Mouse (Mus musculus): ENCODE measurements around the gene Tusc2. TPM values are rescaled to one million over a fixed set of nuclear protein-coding genes. Genes with fewer than 3 reads are reported as not detected.
A peak's percentile ranks its signal among the peaks of the same experiment; 100 is the strongest.

Tusc2 gene
- polyA plus RNA-seq, 1 experiment from 2014 or later: 34.1 TPM

DNA sequence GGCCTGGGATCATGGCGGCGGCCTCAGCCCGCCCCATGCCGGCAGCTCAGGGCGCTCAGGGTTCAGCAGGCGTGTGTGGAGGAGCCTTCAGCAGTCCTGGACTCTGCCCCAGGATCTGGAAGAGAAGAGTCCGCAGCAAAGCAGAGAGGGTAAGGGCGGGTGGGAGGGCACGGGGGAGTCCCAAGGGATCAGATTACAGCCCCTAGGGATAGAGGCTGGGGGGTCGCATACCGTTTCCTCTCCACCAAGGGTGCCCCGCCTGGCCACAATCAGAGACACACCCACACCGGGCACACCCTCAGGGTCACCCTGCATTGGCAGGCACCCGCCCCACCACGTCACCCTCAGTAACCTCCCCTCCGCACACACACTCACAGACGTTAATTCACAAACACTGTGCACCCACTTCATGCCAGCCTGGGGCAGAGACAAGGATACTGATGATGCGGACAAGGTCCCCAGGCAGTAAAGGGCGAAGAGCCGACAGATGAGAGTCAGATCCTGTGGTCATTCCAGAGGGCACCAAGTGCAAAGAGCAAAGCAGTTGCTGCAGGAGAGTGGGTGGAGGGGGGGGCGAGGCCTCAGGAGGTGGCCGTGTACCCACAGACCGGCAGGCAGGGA lies 42.1 kb downstream of the Tusc2 start:
- H3K27me3 ChIP-seq: peaks cover 47% of the 10 kb centered on the region
- no peaks in the 10 kb centered on the region for H3K36me3 ChIP-seq (replicated peaks)
- H3K27ac ChIP-seq (replicated peaks): no peak overlapping the region
- 45% methylated on average over 23 of the region's 23 CpGs for WGBS (ENCODE audit: insufficient replicate concordance)
- peaks cover 51% of the 10 kb centered on the region for H3K4me1 ChIP-seq (replicated peaks)
- H3K9ac ChIP-seq: no peak overlapping the region
- peak overlapping the region; percentile 10; the same call in 1 of the 2 replicates for H3K4me2 ChIP-seq
- ATAC-seq (ENCODE audit: insufficient read depth): no peak; the same call in 1 of the 2 replicates
- H3K9me3 ChIP-seq (replicated peaks): no peaks in the 10 kb centered on the region
- no peak overlapping the region for H3K4me3 ChIP-seq (replicated peaks)

GRCm38 (mm10) chr9:107606591-107606990 lies 43.5 kb downstream of the Tusc2 start:
- ATAC-seq (ENCODE audit: insufficient read depth): no peak
- H3K4me2 ChIP-seq: peak overlapping the region; percentile 5; the same call in 1 of the 2 replicates
- no peak overlapping the region for H3K27ac ChIP-seq (replicated peaks)

GRCm38 (mm10) chr9:107607036-107607435 lies 44.0 kb downstream of the Tusc2 start:
- H3K9ac ChIP-seq: no peak overlapping the region
- ATAC-seq (ENCODE audit: insufficient read depth): no peak
- peak overlapping the region; percentile 5; the same call in 1 of the 2 replicates for H3K4me2 ChIP-seq

More at GRCm38 (mm10) chr9:107606591-107606990, 43.5 kb downstream of the Tusc2 start:
- Histone ChIP-seq H3K9me3 (replicated peaks) (no peaks in the 10 kb centered on the region), H3K9ac (no peak overlapping the region), H3K4me1 (replicated peaks) (peaks cover 50% of the 10 kb centered on the region), H3K27me3 (peaks cover 34% of the 10 kb centered on the region), H3K36me3 (replicated peaks) (no peaks in the 10 kb centered on the region), H3K4me3 (replicated peaks) (no peak overlapping the region)
- 50% methylated on average over 9 of the region's 9 CpGs for WGBS (ENCODE audit: insufficient replicate concordance)

GRCm38 (mm10) chr9:107607653-107608245 lies 44.7 kb downstream of the Tusc2 start:
- Histone ChIP-seq H3K4me3 (replicated peaks) (no peak overlapping the region), H3K9ac (no peak overlapping the region), H3K9me3 (replicated peaks) (no peaks in the 10 kb centered on the region), H3K36me3 (replicated peaks) (no peaks in the 10 kb centered on the region), H3K4me1 (replicated peaks) (peaks cover 50% of the 10 kb centered on the region), H3K4me2 (no peak overlapping the region), H3K27me3 (peaks cover 30% of the 10 kb centered on the region), H3K27ac (replicated peaks) (no peak overlapping the region)
- ATAC-seq (ENCODE audit: insufficient read depth): no peak
- 42% methylated on average over 9 of the region's 9 CpGs for WGBS (ENCODE audit: insufficient replicate concordance)

More at GRCm38 (mm10) chr9:107607036-107607435, 44.0 kb downstream of the Tusc2 start:
- Histone ChIP-seq H3K27ac (replicated peaks) (no peak overlapping the region), H3K4me3 (replicated peaks) (no peak overlapping the region), H3K27me3 (peaks cover 31% of the 10 kb centered on the region), H3K36me3 (replicated peaks) (no peaks in the 10 kb centered on the region), H3K4me1 (replicated peaks) (peaks cover 50% of the 10 kb centered on the region), H3K9me3 (replicated peaks) (no peaks in the 10 kb centered on the region)
- WGBS (ENCODE audit: insufficient replicate concordance): 61% methylated on average over 2 of the region's 2 CpGs

DNA sequence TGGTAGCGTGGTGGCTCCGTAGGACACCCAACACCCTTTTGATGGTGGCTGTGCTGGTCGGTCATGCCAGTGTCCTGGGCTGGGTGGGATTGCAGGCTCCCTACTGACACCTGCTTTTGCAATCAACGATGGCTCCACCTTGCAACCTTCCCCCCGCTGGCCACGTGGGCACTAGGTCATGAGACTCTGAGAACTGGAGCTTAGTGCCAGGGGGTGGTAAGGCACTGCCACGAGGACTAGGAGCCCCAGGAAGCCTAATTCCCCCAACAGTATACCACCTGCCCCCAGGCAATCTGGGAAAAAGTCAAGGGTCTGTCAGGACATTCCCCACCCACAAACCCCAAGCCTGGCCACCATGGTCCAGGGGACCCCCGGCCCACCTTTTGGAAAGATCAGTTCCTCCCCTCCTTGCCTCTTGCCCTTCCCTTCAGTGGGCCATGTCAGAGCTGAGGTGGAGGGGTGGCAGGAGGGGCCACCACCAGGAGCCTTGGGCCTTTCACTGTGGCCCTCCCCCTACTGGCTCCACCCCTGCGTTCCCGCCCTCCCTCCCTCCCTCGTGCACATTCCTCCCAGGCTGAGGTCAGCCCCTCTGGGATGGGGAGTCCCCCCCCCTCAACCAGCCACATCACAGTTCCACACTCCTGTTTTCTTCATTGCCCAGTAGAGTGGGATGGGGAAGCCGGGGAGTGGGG lies 45.8 kb downstream of the Tusc2 start, which contains the start of gene Sema3b:
Gene Sema3b, minus strand, starts transcription at position 489 of the 692 bp plus-strand sequence.
- Histone ChIP-seq H3K27ac (replicated peaks) (no peak within 1 kb of the TSS), H3K36me3 (replicated peaks) (peaks cover 3% of the 10 kb centered on the region), H3K9ac (no peak within 1 kb of the TSS), H3K27me3 (peaks cover 20% of the 10 kb centered on the region), H3K4me3 (replicated peaks) (no peak within 1 kb of the TSS), H3K4me2 (no peak within 1 kb of the TSS), H3K9me3 (replicated peaks) (no peaks in the 10 kb centered on the region), H3K4me1 (replicated peaks) (peaks cover 61% of the 10 kb centered on the region)
- ATAC-seq (ENCODE audit: insufficient read depth): no peak
- WGBS (ENCODE audit: insufficient replicate concordance): 55% methylated on average over 12 of the region's 12 CpGs

- Histone ChIP-seq H3K4me1 (replicated peaks) (peaks cover 63% of the 10 kb centered on the region), H3K9me3 (replicated peaks) (no peaks in the 10 kb centered on the region), H3K27ac (replicated peaks) (no peak overlapping the region), H3K4me2 (no peak overlapping the region), H3K36me3 (replicated peaks) (peaks cover 9% of the 10 kb centered on the region), H3K4me3 (replicated peaks) (no peak overlapping the region), H3K27me3 (peaks cover 14% of the 10 kb centered on the region; the same call in 1 of the 2 replicates), H3K9ac (no peak overlapping the region)
- ATAC-seq (ENCODE audit: insufficient read depth): no peak
- 67% methylated on average over 4 of the region's 4 CpGs for WGBS (ENCODE audit: insufficient replicate concordance)
Observed at GRCm38 (mm10) chr9:107609433-107609830, 46.4 kb downstream of the Tusc2 start.

GRCm38 (mm10) chr9:107611456-107612190 lies 48.6 kb downstream of the Tusc2 start:
- Histone ChIP-seq H3K9me3 (replicated peaks) (no peaks in the 10 kb centered on the region), H3K36me3 (replicated peaks) (peaks cover 31% of the 10 kb centered on the region), H3K27me3 (no peaks in the 10 kb centered on the region), H3K27ac (replicated peaks) (peak overlapping the region; percentile 80), H3K4me2 (peak overlapping the region; percentile 96), H3K4me1 (replicated peaks) (peaks cover 52% of the 10 kb centered on the region), H3K9ac (peak overlapping the region; percentile 74), H3K4me3 (replicated peaks) (peak overlapping the region; percentile 64)
- 38% methylated on average over 6 of the region's 6 CpGs for WGBS (ENCODE audit: insufficient replicate concordance)
- ATAC-seq (ENCODE audit: insufficient read depth): no peak

- Histone ChIP-seq H3K4me1 (replicated peaks) (peaks cover 44% of the 10 kb centered on the region), H3K27me3 (no peaks in the 10 kb centered on the region), H3K4me3 (replicated peaks) (peak overlapping the region; percentile 64), H3K36me3 (replicated peaks) (peaks cover 38% of the 10 kb centered on the region), H3K4me2 (peak overlapping the region; percentile 96), H3K9ac (peak overlapping the region; percentile 74), H3K27ac (replicated peaks) (peak overlapping the region; percentile 80), H3K9me3 (replicated peaks) (no peaks in the 10 kb centered on the region)
- ATAC-seq (ENCODE audit: insufficient read depth): peak; percentile 93
- 3% methylated on average over 48 of the region's 48 CpGs for WGBS (ENCODE audit: insufficient replicate concordance)
Observed at GRCm38 (mm10) chr9:107612191-107612944, 49.3 kb downstream of the Tusc2 start.

DNA sequence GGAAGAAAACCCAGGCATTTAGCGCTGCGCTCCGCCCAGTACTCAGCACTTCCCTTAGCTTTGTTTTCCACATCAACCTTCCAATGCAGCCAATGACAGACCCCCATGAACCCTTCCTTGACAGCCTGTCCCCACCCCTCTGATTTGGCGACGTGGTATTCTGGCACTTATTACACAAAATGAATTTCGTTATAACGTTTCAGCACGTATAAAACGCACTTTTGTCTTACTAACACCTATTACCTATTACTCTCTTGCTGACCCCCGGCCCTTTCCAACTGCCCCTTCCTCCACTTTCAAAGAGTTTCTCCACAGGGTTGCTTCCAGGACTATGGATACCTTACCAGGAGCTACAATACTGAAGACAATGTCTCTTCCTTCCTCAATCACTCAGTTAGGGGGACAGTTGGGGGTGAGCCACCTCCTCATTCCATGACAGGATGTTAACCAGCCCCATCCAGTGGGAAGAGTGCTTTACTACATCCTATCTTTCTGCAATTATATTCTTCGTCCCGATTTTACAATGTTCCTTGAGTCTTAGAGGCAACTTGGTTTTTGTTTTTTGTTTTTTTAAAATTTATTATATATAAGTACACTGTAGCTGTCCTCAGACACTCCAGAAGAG lies 50.0 kb downstream of the Tusc2 start:
- peak overlapping the region; percentile 74 for H3K9ac ChIP-seq
- peak overlapping the region; percentile 80 for H3K27ac ChIP-seq (replicated peaks)
- peak; percentile 21; the same call in 1 of the 2 replicates for ATAC-seq (ENCODE audit: insufficient read depth)
- H3K27me3 ChIP-seq: no peaks in the 10 kb centered on the region
- H3K4me1 ChIP-seq (replicated peaks): peaks cover 37% of the 10 kb centered on the region
- peak overlapping the region; percentile 64 for H3K4me3 ChIP-seq (replicated peaks)
- H3K36me3 ChIP-seq (replicated peaks): peaks cover 44% of the 10 kb centered on the region
- no peaks in the 10 kb centered on the region for H3K9me3 ChIP-seq (replicated peaks)
- 10% methylated on average over 12 of the region's 12 CpGs for WGBS (ENCODE audit: insufficient replicate concordance)
- peak overlapping the region; percentile 96 for H3K4me2 ChIP-seq

DNA sequence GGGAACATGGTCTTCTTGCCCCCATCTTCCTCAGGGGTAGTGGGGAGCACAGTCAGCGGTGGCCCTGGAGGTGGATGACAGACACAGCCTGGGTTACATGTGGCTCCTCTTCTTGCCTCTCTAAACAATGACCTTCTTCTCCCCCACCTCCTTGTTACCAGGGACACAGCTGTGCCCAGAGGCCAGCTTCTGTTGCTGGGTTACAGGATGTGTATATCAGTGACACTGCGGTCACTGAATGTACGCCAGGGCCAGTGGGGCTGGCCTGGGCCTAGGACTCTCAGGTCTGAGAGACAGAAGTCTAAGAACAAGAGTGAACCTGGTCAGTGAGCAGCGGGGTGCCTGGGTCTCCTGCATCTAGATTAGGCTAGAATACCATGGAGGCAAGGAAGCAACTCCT lies 52.0 kb downstream of the Tusc2 start:
- Histone ChIP-seq H3K4me2 (no peak overlapping the region), H3K36me3 (replicated peaks) (peaks cover 64% of the 10 kb centered on the region)

More for the DNA sequence above, 52.0 kb downstream of the Tusc2 start:
- WGBS (ENCODE audit: insufficient replicate concordance): 79% methylated on average over 4 of the region's 4 CpGs
- H3K9me3 ChIP-seq (replicated peaks): no peaks in the 10 kb centered on the region
- H3K4me3 ChIP-seq (replicated peaks): no peak overlapping the region
- H3K4me1 ChIP-seq (replicated peaks): peaks cover 49% of the 10 kb centered on the region
- H3K27me3 ChIP-seq: no peaks in the 10 kb centered on the region
- no peak overlapping the region for H3K9ac ChIP-seq
- no peak for ATAC-seq (ENCODE audit: insufficient read depth)
- no peak overlapping the region for H3K27ac ChIP-seq (replicated peaks)

Measured in liver, embryonic 15.5 days (tissue).